Mouse (Mus musculus) urinary bladder, postnatal 10 days (tissue): Measurements from ENCODE around the gene Mdga2.

Source experiments
- DNase-seq: peaks from one replicate; pipeline ENCODE4 v3.0.0; 2022; ENCODE audit warnings: low spot score

Gene Mdga2

GRCm38 (mm10) chr12:66702781-66703180 is 519.6 kb downstream of the Mdga2 start:
- DNase-seq, result no peak

GRCm38 (mm10) chr12:66679558-66679957 is 542.8 kb downstream of the Mdga2 start:
- DNase-seq, result no peak

GRCm38 (mm10) chr12:66648605-66649552 is 573.5 kb downstream of the Mdga2 start:
- no peak for DNase-seq

GRCm38 (mm10) chr12:66640408-66640807 is 581.9 kb downstream of the Mdga2 start:
- DNase-seq, result no peak

- DNase-seq, result no peak
Observed at GRCm38 (mm10) chr12:66619944-66620343, 602.4 kb downstream of the Mdga2 start.

- no peak for DNase-seq
Observed at GRCm38 (mm10) chr12:66591617-66592230, 630.6 kb downstream of the Mdga2 start.

- DNase-seq, result no peak
Observed at GRCm38 (mm10) chr12:66565396-66565795, 657.0 kb downstream of the Mdga2 start.

GRCm38 (mm10) chr12:66556846-66557245 is 665.5 kb downstream of the Mdga2 start:
- DNase-seq, result no peak

- no peak for DNase-seq
Observed at GRCm38 (mm10) chr12:66556178-66556820, 666.0 kb downstream of the Mdga2 start.

GRCm38 (mm10) chr12:66524973-66525372 is 697.4 kb downstream of the Mdga2 start:
- DNase-seq, result no peak

GRCm38 (mm10) chr12:66499258-66499657 is 723.1 kb downstream of the Mdga2 start:
- DNase-seq, result no peak

GRCm38 (mm10) chr12:66470868-66471267 is 751.5 kb downstream of the Mdga2 start:
- no peak for DNase-seq

- no peak for DNase-seq
Observed at GRCm38 (mm10) chr12:66470243-66470863, 752.0 kb downstream of the Mdga2 start.

GRCm38 (mm10) chr12:66465516-66465915 is 756.8 kb downstream of the Mdga2 start:
- DNase-seq, result no peak

- DNase-seq, result no peak
Observed at GRCm38 (mm10) chr12:66443340-66443739, 779.0 kb downstream of the Mdga2 start.
